Mouse (Mus musculus): ENCODE data around the gene Pet117. TPM values are rescaled to one million over a fixed set of nuclear protein-coding genes. Genes with fewer than 3 reads are reported as not detected.
"Not testable (repeated sequence)": the region's sequence is repeated elsewhere in the genome, so short reads cannot be mapped to it uniquely, and the experiment has no call there.

The Pet117 gene
- 1 to 10 TPM; 3.2 to 9.1 TPM for total RNA-seq (2021)
- long read RNA-seq, experiment 1, partial matches to known transcripts: 0 of 1 reads
- long read RNA-seq, experiment 1, other reads (novel, unspliced or antisense): 0 of 1 reads
- long read RNA-seq, experiment 2, partial matches to known transcripts: 0 of 1 reads
- long read RNA-seq, experiment 2, other reads (novel, unspliced or antisense): 0 of 1 reads

DNA sequence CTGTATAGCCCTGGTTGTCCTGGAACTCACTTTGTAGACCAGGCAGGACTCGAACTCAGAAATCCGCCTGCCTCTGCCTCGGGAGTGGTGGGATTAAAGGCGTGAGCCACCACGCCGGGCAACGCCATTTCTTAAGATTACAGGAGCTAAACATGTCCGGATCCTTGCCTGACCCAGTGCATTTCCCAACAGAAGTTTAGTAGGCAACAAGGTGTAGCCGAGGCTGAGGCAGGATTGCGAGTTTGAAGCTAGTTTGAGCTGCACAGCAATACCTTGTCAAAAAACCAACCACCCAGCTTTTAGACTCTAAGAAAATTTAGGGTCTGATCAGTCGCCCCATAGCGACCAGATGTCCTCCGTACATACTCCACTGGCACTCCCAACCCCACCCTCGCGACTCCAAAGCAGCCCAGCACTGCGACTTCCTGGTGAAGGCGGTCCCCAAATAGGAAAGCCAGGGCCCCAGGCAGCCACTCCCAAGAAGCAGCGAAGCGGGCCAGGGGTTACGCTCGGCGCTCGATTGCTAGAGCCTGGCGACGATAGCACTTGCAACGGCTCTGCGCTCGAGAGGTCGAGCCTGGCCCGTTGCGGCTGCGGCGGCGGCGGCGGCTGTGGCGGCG lies at the start of gene Pet117, which contains the start of gene Kat14:
Gene Pet117 (plus strand): TSS at position 597 of the 620 bp plus-strand sequence.
Gene Kat14 (plus strand): TSS at position 584 of the 620 bp plus-strand sequence.
- DNase-seq: peak; percentile 94

DNA sequence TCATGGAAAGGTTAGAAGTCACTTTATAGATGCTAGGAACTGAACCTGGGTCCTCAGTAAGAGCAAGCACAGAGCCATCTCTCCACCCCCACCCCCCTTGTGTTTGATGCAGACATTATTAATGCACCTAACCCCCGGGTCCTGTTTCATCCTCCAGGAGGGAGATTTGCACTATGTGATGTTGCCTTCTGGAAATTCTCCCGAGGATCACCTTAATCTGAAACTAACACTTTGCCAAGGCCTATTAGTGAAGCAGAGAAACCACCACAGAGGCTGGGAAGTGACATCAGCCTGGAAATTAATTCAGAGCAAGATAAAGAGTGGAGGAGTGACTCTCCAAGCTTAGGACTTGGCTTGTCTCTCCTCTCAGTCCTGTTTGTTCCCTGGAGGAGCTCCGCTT lies 44.6 kb upstream of the Pet117 start:
- no peak for DNase-seq

GRCm38 (mm10) chr2:144329451-144329850 lies 39.3 kb upstream of the Pet117 start:
- no peak for DNase-seq

DNA sequence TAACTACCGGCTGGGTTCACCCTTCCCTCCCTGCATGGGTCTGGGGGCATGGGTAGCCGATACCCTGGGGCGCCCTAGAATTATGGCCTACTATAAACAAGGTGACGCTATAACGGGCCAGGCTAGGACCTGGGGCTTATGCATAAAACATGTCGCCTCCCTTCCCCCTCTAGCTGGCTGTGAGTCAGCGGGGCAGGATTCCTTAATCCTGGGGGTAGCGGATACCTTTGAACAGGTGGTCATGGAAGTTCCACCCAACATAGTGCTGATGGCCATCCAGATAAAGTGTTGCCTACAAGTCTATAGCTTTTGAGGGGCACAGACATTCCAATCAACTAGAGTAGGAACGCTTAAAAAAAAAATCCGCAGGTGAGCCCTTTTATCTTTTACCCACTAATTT lies 38.9 kb upstream of the Pet117 start:
- no peak for DNase-seq

DNA sequence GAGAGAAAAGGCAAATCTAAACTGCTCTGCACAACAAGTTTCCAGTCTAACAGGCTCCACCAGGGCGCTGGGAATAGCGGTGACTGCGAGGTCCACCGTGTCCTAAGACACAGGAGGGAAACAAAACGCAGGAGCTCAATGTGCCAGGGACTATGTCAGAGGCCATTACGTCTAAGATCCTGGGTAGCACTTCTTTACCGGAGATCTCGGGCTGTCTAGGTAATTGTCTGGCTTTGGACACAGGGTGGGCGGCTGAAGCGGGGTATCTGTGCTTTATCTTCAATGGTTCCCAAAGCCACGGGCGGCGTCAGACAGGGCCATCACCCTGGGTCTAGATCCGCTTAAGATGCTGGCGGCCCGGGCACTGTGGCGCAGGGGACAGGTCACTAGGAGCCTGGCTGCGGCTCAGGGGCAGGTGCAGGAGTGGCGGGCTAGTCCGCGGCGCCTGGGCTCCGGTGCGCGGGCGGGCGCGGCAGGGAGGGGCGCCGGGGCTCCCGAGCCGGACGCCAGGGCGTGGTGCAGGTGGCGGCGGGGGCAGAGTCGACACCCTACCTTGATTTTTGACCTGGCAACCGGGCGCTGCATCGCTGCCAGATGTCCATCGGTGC lies 38.3 kb upstream of the Pet117 start:
- no peak for DNase-seq

DNA sequence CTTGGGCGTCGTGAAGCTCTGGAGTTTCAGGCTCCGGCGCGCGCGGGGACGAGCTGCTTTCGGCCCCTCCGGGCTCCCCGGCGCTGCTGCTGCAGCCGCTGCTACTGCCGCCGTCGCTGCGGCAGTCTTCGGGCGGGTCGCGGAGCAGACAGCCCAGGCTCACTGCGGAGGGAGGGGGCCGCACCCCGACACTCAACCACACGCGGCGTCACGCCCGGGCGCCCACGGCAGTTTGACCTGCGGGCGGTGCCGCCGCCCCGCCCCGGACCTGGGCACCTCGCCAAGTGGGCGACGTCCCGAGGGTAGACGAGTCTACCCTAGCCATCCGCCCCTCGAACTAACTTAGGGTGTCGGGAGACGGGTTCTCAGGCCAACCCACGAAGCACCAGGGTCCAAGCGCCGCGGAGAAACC lies 37.8 kb upstream of the Pet117 start:
- DNase-seq: peak; percentile 32

- DNase-seq: peak; percentile 8
Measured at GRCm38 (mm10) chr2:144331401-144332302, 37.1 kb upstream of the Pet117 start, which contains the start of gene Ovol2. Gene Ovol2 (minus strand): TSS chr2:144332146.

DNA sequence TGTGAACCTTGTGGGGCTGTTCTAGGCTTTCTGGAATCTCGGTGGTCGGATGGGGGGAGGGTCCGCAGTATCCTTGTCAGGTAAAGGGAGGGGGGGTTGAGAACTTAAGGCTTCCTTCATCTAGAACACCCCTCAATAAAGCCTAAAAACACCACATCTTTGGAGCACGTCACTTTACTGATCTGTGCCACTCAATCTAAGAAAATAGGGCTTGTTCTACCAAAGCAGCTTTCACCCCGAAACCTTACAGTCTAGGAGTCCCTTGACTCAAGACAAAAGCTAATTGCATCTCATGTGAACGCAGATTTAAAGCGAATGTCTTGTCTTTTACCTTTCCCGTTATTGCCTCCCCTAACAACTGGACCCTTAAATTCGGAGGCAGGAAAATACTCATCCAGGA lies 36.3 kb upstream of the Pet117 start:
- DNase-seq: no peak

GRCm38 (mm10) chr2:144333138-144333842 lies 35.5 kb upstream of the Pet117 start:
- DNase-seq: no peak

GRCm38 (mm10) chr2:144337230-144337629 lies 31.6 kb upstream of the Pet117 start:
- DNase-seq: no peak

- no peak for DNase-seq
Measured at GRCm38 (mm10) chr2:144337701-144338100, 31.1 kb upstream of the Pet117 start.

DNA sequence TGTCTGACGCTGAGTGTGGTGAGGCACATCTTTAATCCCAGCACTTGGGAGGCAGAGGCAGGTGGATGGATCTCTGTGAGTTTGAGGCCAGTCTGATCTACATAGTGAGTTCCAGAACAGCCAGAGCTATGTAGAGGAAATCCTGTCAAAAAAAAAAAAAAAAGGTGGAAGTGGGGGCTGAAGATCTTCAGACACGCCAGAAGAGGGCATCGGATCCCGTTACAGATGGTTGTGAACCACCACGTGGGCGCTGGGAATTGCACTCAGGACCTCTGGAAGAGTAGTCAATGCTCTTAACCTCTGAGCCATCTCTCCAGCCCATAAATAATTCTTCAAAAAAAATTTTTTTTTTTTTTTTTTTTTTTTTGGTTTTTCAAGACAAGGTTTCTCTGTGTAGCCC lies 30.6 kb upstream of the Pet117 start:
- DNase-seq: not testable (repeated sequence)

DNA sequence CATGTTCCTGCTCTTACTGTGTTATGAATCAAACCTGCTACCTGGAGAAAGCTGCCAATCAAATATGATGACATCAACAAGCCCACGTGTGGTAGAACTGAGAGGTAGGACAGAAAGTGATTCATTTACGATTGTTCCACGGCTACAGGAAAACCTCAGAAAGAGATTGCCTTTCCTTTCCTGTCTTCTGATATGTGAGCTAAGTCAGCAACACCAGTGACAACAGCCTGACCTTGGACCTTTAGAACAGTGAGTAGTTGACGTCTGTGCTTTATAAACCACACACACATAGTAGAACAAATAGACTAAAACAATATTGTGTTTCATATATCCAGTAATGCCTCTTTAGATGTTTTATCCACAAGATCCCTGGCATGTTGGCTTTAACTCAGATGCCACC lies 25.6 kb upstream of the Pet117 start:
- no peak for DNase-seq

DNA sequence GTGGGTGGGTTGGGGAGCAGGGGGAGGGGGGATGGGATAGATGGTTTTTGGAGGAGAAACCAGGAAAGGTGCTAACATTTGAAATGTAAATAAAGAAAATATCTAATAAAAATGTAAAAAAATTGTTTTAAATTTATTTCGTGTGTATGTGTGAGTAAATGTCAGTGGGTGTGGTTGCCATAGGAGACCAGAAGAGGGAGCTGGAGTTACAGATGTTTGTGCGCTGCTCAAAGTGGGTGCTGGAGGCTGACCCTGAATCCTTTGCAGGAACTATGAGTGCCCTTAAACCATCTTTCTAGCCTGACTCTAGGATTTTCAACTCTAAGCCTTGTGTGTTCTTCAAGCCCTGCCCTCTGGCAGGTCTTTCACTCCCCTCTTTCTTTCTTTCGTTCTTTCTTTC lies 20.3 kb upstream of the Pet117 start:
- no peak for DNase-seq

GRCm38 (mm10) chr2:144352843-144353242 lies 16.0 kb upstream of the Pet117 start:
- no peak for DNase-seq

- peak; percentile 78 for DNase-seq
Measured at GRCm38 (mm10) chr2:144369020-144369421, 225 bp downstream of the Pet117 start.

DNA sequence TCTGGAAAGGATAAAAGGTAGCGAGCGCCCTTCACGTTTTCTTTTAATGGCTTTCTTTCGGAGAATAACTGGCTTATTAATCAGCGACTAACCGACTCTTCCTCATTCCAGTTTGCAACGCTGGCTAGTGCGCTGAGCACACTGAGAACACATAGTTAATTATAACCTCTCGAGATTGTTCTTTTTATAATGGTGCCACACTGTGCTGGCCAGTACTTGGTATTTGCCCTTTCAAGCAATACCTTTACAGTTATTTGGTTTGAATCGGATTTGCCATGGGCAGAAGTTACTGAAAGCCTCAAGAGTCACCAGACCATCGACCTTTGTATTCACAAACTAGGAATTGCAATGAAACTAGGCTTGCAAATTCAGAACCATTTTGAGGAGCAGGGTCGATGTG lies 715 bp downstream of the Pet117 start:
- no peak for DNase-seq

GRCm38 (mm10) chr2:144371566-144371965 lies 2.8 kb downstream of the Pet117 start:
- DNase-seq: no peak

DNA sequence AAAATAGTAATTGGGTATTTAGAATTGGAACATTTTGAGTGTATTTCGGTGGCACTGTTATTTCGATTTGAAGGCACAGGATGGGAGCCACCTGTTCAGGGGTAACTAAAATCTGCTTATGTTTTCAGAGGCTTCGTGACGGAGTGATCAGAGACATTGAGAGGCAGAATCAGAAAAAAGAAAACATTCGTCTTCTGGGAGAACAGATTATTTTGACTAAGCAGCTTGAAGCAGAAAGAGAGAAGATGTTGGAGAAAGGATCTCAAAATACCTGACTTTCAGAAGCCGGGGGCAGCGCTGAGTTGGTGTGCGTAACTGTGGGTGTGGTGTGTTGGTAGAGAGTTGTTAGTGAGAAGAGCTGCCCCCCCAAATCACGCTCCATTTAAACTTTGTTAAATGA lies 4.3 kb downstream of the Pet117 start:
- no peak for DNase-seq

- DNase-seq: no peak
Measured at GRCm38 (mm10) chr2:144375063-144375703, 6.4 kb downstream of the Pet117 start.

- no peak for DNase-seq
Measured at GRCm38 (mm10) chr2:144381293-144381692, 12.5 kb downstream of the Pet117 start.

Measured in gastrocnemius, postnatal 10 days (tissue).